Mouse (Mus musculus) retina, adult 2 months (tissue): ENCODE measurements around the gene Frmd4a.

Experiments
- DNase-seq: peaks from one replicate; pipeline ENCODE4 v3.0.0-alpha.2; 2012; ENCODE audit warnings: low read depth, low spot score

The Frmd4a gene

GRCm38 (mm10) chr2:4439909-4440308 lies 422.4 kb downstream of the Frmd4a start:
- DNase-seq: no peak

DNA sequence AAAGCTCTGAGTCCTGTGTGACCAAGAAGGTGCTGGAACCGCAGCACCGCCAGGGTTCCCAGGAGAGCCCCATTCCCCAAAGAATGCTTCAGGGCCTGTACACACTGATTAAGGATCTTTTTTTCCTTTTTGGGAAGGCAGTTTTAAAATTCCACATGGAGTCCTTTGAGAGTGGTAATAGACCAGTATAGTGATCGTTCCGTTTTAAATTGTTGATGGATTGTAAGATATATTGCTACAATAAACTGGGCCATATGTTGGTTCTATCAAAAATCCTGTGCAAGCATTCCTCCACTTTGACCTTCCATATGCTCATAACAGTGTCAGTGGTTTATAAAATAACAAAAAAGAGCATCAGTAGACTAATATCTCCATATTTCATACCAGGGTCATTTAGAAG lies 424.3 kb downstream of the Frmd4a start:
- no peak for DNase-seq

DNA sequence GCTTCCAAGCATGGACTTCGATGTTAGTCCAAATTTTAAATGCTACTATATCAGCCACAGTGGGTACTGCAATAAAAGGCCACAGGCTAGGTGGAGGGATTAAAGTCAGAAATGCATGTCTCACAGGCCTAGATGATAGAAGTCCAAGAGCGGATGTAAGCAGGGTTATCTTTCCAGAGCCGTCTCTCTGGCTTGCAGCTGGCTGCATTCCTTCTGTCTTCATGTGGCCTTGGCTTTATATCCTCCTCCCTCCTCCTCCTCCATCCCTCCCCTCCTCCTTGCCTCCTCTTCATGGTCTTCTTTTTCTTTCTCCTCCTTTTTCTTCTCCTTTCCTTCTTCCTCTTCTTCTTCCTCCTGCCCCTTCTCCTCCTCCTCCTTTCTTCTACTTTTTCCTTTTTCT lies 427.2 kb downstream of the Frmd4a start:
- DNase-seq: no peak

DNA sequence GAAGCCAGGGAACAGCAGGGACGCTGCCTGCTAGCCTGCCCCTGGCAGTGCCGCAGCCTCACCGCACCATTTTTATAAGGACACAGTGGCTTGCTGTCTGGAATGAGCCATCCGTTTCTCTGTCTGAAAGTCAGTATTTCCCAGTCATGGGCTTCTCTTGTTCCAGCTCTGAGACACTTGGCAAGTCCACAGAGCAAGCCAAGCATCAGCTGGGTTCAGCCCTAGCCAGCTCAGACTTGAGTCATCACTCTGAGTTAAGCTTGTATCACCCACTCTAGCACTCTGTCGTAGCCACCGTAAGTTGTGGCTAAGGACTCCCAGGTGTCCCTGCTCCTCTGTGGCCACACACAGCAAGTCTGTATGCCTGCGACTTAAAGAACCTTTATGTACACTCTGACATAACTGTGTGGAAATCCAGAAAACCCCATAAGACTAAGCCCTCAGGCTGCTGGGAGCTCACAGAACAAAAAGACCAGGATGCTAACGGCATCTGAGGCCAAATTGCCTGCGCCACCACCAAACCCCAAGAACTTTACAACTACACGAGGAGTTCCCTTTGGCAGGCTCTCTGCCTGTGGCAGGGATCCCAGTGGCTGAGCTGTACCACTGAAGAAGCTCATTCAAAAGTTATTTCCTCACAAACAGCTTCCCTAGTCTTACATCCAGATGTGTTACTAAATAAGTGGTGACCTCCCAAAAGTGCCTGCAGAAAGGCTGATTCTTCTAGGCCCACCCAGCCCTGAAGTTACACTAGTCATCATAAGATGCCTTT lies 428.3 kb downstream of the Frmd4a start:
- DNase-seq: no peak

DNA sequence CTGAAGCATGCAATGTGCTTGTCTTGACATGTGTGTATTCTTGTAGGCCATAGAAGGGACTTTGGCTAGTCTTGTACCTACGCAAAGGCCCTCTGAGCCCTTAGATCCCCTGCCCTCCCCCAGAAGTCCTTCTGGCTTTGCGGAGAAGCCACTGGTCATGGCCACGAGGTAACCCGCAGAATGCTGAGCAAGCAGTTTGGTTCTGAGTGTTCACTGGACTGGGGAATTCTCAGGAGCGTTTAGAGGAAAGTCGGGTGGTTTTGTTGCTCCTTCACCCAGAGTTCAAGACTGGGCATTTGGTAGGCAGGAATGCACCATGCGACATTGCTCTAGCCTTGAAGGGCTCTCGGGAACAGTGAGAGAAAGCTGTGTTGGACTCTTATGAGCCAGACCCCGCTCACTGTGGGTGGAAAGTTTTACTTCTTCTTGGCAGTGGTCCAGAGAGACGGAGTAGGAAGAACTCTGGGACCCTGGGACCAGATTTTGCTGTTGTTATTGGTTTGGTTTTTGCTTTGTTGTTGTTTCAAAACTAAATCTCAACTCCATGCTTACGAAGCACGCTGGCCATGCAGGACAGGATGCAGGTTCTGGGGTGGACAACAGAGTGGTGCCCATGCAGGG lies 432.5 kb downstream of the Frmd4a start:
- no peak for DNase-seq

- DNase-seq: no peak
These were observed 435.3 kb downstream of the Frmd4a start for GRCm38 (mm10) chr2:4452590-4453400.

GRCm38 (mm10) chr2:4455097-4456025 lies 437.8 kb downstream of the Frmd4a start:
- DNase-seq: no peak

- DNase-seq: no peak
These were observed 443.4 kb downstream of the Frmd4a start for GRCm38 (mm10) chr2:4460897-4461296.

- no peak for DNase-seq
These were observed 444.0 kb downstream of the Frmd4a start for GRCm38 (mm10) chr2:4461514-4461913.

DNA sequence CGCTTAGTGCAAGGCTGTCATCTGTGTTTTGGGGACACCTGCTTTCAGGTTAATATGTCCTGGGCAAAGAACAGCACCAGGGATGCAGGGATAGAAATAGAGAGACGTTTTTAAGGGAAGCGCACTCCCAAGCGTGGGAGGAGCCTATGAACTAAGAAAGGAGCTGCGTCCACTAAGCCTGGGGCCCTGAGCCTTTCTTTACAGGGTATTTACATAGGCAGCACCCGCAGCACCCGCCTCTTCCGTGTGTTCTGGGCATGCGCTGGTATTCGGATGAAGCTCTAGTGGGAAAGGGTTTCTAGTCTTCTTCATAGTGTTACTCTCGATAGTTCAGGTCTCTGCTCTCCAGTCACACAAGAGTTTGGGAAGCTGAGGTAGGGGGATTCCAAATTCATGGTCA lies 445.0 kb downstream of the Frmd4a start:
- DNase-seq: no peak

DNA sequence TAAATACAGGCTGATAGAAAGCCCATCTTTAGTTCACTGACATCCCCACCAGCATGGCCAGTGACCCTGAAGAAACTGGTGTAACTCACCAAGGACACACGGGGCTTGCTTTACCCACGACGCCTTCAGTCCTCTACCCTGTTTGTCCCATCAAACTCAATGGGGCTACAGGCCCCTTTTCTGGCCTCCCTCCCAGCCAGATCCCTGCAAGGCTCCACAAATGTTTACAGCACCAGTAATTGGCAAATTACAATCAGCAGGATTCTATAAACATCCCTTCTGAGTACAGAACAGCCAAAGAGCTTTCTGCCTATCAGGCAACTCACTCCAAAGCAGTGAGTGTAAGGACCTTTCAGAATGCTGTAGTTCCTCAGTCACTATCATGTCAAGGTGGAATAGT lies 448.6 kb downstream of the Frmd4a start:
- DNase-seq: no peak

- no peak for DNase-seq
These were observed 449.8 kb downstream of the Frmd4a start for GRCm38 (mm10) chr2:4467314-4467713.

DNA sequence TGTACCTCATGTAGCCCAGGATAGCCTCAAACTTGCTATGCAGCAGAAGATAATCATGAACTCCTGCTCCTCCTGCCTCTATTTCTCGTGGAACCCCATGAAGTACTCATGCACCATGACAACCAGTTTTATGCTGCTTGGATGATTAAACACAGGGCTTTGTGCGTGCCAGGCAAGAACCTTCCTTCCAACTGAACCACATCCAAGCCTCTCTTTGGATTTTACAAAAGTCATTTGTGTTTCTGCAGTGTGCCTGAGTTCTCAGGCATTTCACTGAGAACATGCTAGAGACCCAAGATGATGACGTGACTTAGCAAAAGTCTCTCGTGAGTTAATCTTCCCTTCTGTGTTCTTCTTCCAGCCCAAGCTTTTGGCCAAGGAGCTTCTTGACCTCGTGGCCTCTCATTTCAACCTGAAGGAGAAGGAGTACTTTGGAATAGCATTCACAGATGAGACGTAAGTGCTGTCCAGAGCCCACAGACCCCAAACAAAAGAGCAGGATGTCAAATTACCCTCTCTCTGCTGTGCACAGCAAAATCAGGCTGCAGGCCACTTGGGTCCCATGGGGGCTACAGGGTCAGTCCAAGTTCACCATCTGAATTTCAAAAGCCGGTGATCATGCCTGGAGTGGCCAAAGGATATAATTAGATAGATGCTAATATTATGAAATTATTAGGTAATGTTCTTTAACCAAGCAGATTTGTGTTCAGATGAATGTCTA lies 455.4 kb downstream of the Frmd4a start:
- DNase-seq: no peak

GRCm38 (mm10) chr2:4473866-4474538 lies 456.5 kb downstream of the Frmd4a start:
- DNase-seq: no peak

- DNase-seq: no peak
These were observed 457.0 kb downstream of the Frmd4a start for GRCm38 (mm10) chr2:4474539-4474937.

DNA sequence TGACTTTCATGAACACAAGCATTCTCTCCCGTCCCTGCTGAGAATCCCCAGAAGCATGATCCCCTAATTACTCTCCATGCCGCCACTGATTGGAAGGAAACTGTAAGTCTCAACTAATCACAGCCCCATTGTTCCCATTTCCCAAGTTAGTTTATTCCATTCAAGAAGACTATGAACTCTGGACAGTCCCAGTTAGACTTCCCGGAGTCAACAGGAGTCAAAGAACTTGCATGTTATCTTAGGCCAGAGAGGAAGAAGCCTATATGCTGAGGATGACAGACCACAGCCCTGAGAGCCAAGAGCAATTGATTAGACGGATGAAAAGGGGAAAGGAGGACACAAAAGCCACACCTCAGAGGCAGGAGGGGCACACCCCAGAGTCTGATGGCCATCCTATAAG lies 458.5 kb downstream of the Frmd4a start:
- DNase-seq: no peak

DNA sequence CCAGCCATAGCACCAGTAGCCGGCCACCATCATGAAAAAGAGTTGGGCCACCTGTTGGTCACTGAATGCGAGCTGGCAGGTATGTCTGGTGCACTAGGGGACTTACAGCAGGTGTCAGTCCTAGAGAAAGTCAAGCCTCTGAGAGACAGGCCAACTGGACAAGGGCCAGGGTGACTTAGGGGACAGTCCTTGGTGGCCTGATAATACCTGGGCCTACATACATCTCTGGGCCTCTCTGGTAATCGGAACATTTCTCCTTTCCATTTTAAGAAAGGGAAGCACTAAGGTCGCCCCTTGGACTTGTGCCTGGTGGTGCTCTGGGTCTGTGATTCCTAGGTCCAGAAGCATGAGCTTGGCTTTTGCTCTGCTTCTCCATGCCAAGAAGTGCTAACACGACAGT lies 459.1 kb downstream of the Frmd4a start:
- DNase-seq: no peak

DNA sequence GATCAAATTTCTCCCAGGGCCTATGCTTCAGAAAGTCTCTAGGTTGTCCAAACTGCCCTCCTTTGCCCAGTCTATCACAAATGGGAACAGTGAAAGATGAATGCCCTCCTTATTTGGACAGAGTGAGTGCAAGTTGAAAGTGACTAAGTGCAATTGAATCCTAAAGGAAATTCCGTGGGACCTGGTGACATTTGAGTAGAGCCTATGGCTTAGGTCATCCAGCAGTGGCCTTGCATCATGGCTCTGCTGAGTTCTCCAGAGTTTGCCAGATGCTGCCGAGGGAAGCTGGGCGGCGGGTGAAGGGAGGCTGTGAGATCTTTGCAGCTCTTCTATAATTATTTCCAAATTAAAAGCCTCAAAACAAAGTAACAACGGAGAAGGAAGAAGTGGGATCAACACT lies 459.8 kb downstream of the Frmd4a start:
- no peak for DNase-seq

GRCm38 (mm10) chr2:4480180-4480579 lies 462.7 kb downstream of the Frmd4a start:
- DNase-seq: no peak

DNA sequence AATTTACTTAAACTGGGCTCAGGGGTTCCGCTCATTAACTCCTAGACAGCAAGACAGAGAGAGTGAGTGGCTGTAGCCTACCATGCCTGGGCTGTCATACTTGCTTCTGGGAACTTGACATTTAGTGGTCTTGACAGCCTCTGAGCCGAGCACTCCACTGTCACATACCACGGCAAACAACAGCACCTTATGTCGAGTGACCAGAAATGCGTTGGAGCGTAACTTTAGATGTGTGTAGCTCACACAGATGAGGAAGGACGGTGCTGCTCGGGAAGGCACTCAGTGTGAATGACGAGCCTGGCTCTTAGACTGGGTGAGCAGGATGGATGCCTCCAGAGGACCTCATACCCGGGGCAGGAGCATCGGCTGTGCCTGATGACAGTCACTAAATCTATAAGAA lies 463.6 kb downstream of the Frmd4a start:
- no peak for DNase-seq
